26 mouse cellular contexts compared by ENCODE assay signal in genomic region chr2:94729791-94730190, GRCm38 (mm10).
DNase-seq lines count a peak whose midpoint lies in the region; ATAC-seq and TF ChIP-seq lines count a peak whose summit lies in the region.
"Had no signal": no experiment of that assay in that cellular context is flagged by ENCODE, and none has a peak within 500 bp of the region (broad histone marks: within the 10 kb centered on the region; RNA-seq: fewer than 3 reads in every experiment).

No protein-coding gene starts in this region.

- no peak for TF ChIP-seq CTCF in liver, postnatal 0 days (IDR thresholded peaks at IDR 0.05; ENCODE audit: low read depth)

- H3K27me3 ChIP-seq in hindbrain, embryonic 12.5 days: no peaks in the 10 kb centered on the region
- H3K27me3 ChIP-seq in hindbrain, embryonic 14.5 days (ENCODE audit: control insufficient read depth, insufficient read depth, low read length): no peaks in the 10 kb centered on the region
- no peaks in the 10 kb centered on the region for H3K27me3 ChIP-seq in kidney, embryonic 14.5 days (ENCODE audit: control insufficient read depth, insufficient read depth, low read length)
- H3K27me3 ChIP-seq in liver, postnatal 0 days (ENCODE audit: insufficient read depth, low read length): no peaks in the 10 kb centered on the region
- H3K27me3 ChIP-seq: CH12.LX; embryonic facial prominence, embryonic 12.5 days; heart, embryonic 12.5 days; lung, embryonic 15.5 days; neural tube, embryonic 12.5 days had no signal

- no peak for DNase-seq in hindbrain, embryonic 14.5 days (ENCODE audit: low spot score)
- peak; percentile 26 for DNase-seq in kidney, postnatal 14 days
- no peak for DNase-seq in cerebellum, postnatal 14 days
- DNase-seq in liver, postnatal 0 days: no peak
- DNase-seq in frontal cortex, postnatal 25 days (ENCODE audit: low spot score in 2 of 2): no peak
- DNase-seq: adrenal gland, postnatal 10 days; cerebellum, adult 8-10 months; cerebellum, postnatal 36 days; gastrocnemius, adult 2 months; gastrocnemius, postnatal 36 days; heart, adult 18-20 months; liver; thymus, postnatal 14 days had no signal

- peaks cover 12% of the 10 kb centered on the region; the same call in 1 of the 2 replicates for H3K4me1 ChIP-seq in hindbrain, embryonic 12.5 days
- H3K4me1 ChIP-seq in hindbrain, embryonic 14.5 days (replicated peaks; ENCODE audit: control insufficient read depth, insufficient read depth, low read length): no peaks in the 10 kb centered on the region
- no peaks in the 10 kb centered on the region for H3K4me1 ChIP-seq in kidney, embryonic 14.5 days (ENCODE audit: control insufficient read depth, insufficient read depth, low read length)
- H3K4me1 ChIP-seq in liver, postnatal 0 days (ENCODE audit: insufficient read depth): no peaks in the 10 kb centered on the region
- H3K4me1 ChIP-seq: embryonic facial prominence, embryonic 12.5 days; heart, embryonic 12.5 days; lung, embryonic 15.5 days had no signal

- 0 out of 2 replicates have a peak overlapping the region, but pooled peaks have one; percentile 8 for H3K27ac ChIP-seq in hindbrain, embryonic 12.5 days
- no peak overlapping the region for H3K27ac ChIP-seq in hindbrain, embryonic 14.5 days
- no peak overlapping the region for H3K27ac ChIP-seq in kidney, embryonic 14.5 days (ENCODE audit: low read depth, low read length)
- no peak overlapping the region for H3K27ac ChIP-seq in liver, postnatal 0 days (ENCODE audit: low read depth)
- H3K27ac ChIP-seq: embryonic facial prominence, embryonic 12.5 days; gastrocnemius, adult 2 months; liver, embryonic 14.5 days; lung, embryonic 15.5 days; neural tube, embryonic 12.5 days had no signal

- no peaks in the 10 kb centered on the region for H3K9me3 ChIP-seq in hindbrain, embryonic 12.5 days (replicated peaks)
- no peaks in the 10 kb centered on the region for H3K9me3 ChIP-seq in hindbrain, embryonic 14.5 days (ENCODE audit: control insufficient read depth, low read length)
- no peaks in the 10 kb centered on the region for H3K9me3 ChIP-seq in kidney, embryonic 14.5 days (ENCODE audit: control insufficient read depth, low read length)
- no peaks in the 10 kb centered on the region for H3K9me3 ChIP-seq in liver, postnatal 0 days (ENCODE audit: low read length)
- H3K9me3 ChIP-seq: embryonic facial prominence, embryonic 12.5 days; heart, embryonic 12.5 days; lung, embryonic 15.5 days; neural tube, embryonic 12.5 days had no signal

- no peak overlapping the region for H3K4me3 ChIP-seq in hindbrain, embryonic 12.5 days
- H3K4me3 ChIP-seq in hindbrain, embryonic 14.5 days (replicated peaks; ENCODE audit: low read length): no peak overlapping the region
- no peak overlapping the region for H3K4me3 ChIP-seq in kidney, embryonic 14.5 days (ENCODE audit: low read length)
- no peak overlapping the region for H3K4me3 ChIP-seq in liver, postnatal 0 days (ENCODE audit: low read depth, low read length)
- H3K4me3 ChIP-seq: embryonic facial prominence, embryonic 12.5 days; gastrocnemius, adult 2 months; heart, embryonic 12.5 days; lung, embryonic 15.5 days; myocyte; neural tube, embryonic 12.5 days had no signal

- WGBS in hindbrain, embryonic 12.5 days: 82% methylated on average over 5 of the region's 5 CpGs
- WGBS in hindbrain, embryonic 14.5 days: 73% methylated on average over 5 of the region's 5 CpGs
- WGBS in kidney, embryonic 14.5 days: 40% methylated on average over 5 of the region's 5 CpGs
- WGBS in liver, postnatal 0 days (ENCODE audit: insufficient replicate concordance): 73% methylated on average over 5 of the region's 5 CpGs

- H3K9ac ChIP-seq in hindbrain, embryonic 12.5 days: no peak overlapping the region
- no peak overlapping the region for H3K9ac ChIP-seq in hindbrain, embryonic 14.5 days
- no peak overlapping the region for H3K9ac ChIP-seq in kidney, embryonic 14.5 days (ENCODE audit: low read depth, low read length)
- H3K9ac ChIP-seq in liver, postnatal 0 days (replicated peaks): no peak overlapping the region
- H3K9ac ChIP-seq: embryonic facial prominence, embryonic 12.5 days; heart, embryonic 12.5 days; liver, embryonic 14.5 days; lung, embryonic 15.5 days; neural tube, embryonic 12.5 days had no signal

- H3K4me2 ChIP-seq in hindbrain, embryonic 12.5 days (replicated peaks): no peak overlapping the region
- no peak overlapping the region for H3K4me2 ChIP-seq in hindbrain, embryonic 14.5 days (replicated peaks)
- no peak overlapping the region for H3K4me2 ChIP-seq in kidney, embryonic 14.5 days (replicated peaks; ENCODE audit: low read depth, low read length)
- no peak overlapping the region for H3K4me2 ChIP-seq in liver, postnatal 0 days (ENCODE audit: low read depth, low read length)
- H3K4me2 ChIP-seq: embryonic facial prominence, embryonic 12.5 days; heart, embryonic 12.5 days; lung, embryonic 15.5 days; midbrain, embryonic 11.5 days; neural tube, embryonic 12.5 days had no signal

- no peak for TF ChIP-seq EP300 in liver, postnatal 0 days (IDR thresholded peaks at IDR 0.05; ENCODE audit: low read depth)

- H3K36me3 ChIP-seq in hindbrain, embryonic 12.5 days: no peaks in the 10 kb centered on the region
- H3K36me3 ChIP-seq in hindbrain, embryonic 14.5 days (replicated peaks; ENCODE audit: control insufficient read depth, insufficient read depth): no peaks in the 10 kb centered on the region
- no peaks in the 10 kb centered on the region for H3K36me3 ChIP-seq in kidney, embryonic 14.5 days (ENCODE audit: control insufficient read depth, insufficient read depth, low read length)
- H3K36me3 ChIP-seq in liver, postnatal 0 days (replicated peaks; ENCODE audit: insufficient read depth, low read length): no peaks in the 10 kb centered on the region
- H3K36me3 ChIP-seq: embryonic facial prominence, embryonic 12.5 days; heart, embryonic 12.5 days; lung, embryonic 15.5 days; neural tube, embryonic 12.5 days had no signal

- no peak for ATAC-seq in hindbrain, embryonic 12.5 days (ENCODE audit: low FRiP score)
- no peak for ATAC-seq in hindbrain, embryonic 14.5 days (ENCODE audit: low FRiP score)
- ATAC-seq in kidney, embryonic 14.5 days (ENCODE audit: low FRiP score, low TSS enrichment): peak; percentile 88
- ATAC-seq in liver, postnatal 0 days: no peak
- ATAC-seq: forebrain, embryonic 14.5 days; hindbrain, embryonic 16.5 days; midbrain, embryonic 16.5 days had no signal
